Mouse (Mus musculus): ENCODE data around the gene Sp140. TPM values are rescaled to one million over a fixed set of nuclear protein-coding genes. Genes with fewer than 3 reads are reported as not detected.
A peak's percentile ranks its signal among the peaks of the same experiment; 100 is the strongest.
"Not testable (repeated sequence)": the region's sequence is repeated elsewhere in the genome, so short reads cannot be mapped to it uniquely, and the experiment has no call there.

Sp140 gene
- polyA plus RNA-seq (2015; fragmentation: Nextera tagmentation; extraction: Ambion mirVana), result 1.1 and 1.8 TPM in 2 replicates

DNA sequence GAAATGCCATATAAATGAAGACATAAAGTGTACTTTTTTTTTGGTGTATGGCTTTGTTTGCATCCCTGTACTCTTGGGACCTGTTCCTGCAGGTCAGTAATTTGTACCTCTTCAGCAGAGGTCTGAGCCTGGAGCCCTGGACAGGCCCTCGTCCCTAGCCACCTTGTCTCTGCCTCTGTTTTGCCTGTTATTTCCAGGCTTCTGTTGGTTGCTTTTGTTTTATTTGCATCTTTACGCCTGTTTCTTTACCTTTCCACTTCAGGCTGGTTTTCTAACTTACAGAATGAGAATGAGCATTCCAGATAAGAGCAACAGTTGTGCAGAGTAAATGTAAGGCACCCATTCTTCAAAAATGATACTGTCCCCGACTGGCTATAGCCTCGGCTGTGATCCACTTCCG lies at the start of gene Sp140:
Gene Sp140 (plus strand): TSS at position 301 of the 400 bp plus-strand sequence.
- WGBS, result no CpG with 5 or more reads among the region's 5 CpGs
- H3K36me3 ChIP-seq (ENCODE audit: control insufficient read depth, insufficient read depth, low read length), result not testable (repeated sequence)

GRCm38 (mm10) chr1:85555261-85555660 lies 44.9 kb upstream of the Sp140 start:
- not testable (repeated sequence) for H3K9me3 ChIP-seq (ENCODE audit: control insufficient read depth, low read length); H3K4me3 ChIP-seq (ENCODE audit: low read depth, low read length); H3K36me3 ChIP-seq (ENCODE audit: control insufficient read depth, insufficient read depth, low read length); H3K4me2 ChIP-seq (replicated peaks; ENCODE audit: low read depth); H3K9ac ChIP-seq (ENCODE audit: low read length); ATAC-seq (ENCODE audit: low FRiP score, low TSS enrichment); DNase-seq (ENCODE audit: low spot score); H3K27me3 ChIP-seq (ENCODE audit: control insufficient read depth, insufficient read depth, low read length); H3K4me1 ChIP-seq (replicated peaks; ENCODE audit: control insufficient read depth, insufficient read depth); H3K27ac ChIP-seq (replicated peaks)
- WGBS, result 82% methylated on average over 4 of the region's 4 CpGs

More for the DNA sequence above, at the start of gene Sp140:
- H3K27me3 ChIP-seq (ENCODE audit: control insufficient read depth, insufficient read depth, low read length); H3K9me3 ChIP-seq (ENCODE audit: control insufficient read depth, low read length); DNase-seq (ENCODE audit: low spot score); H3K9ac ChIP-seq (ENCODE audit: low read length); ATAC-seq (ENCODE audit: low FRiP score, low TSS enrichment); H3K4me2 ChIP-seq (replicated peaks; ENCODE audit: low read depth); H3K4me1 ChIP-seq (replicated peaks; ENCODE audit: control insufficient read depth, insufficient read depth); H3K4me3 ChIP-seq (ENCODE audit: low read depth, low read length); H3K27ac ChIP-seq (replicated peaks): not testable (repeated sequence)

- not testable (repeated sequence) for H3K27me3 ChIP-seq (ENCODE audit: control insufficient read depth, insufficient read depth, low read length); H3K4me2 ChIP-seq (replicated peaks; ENCODE audit: low read depth); DNase-seq (ENCODE audit: low spot score); H3K4me3 ChIP-seq (ENCODE audit: low read depth, low read length); ATAC-seq (ENCODE audit: low FRiP score, low TSS enrichment); H3K27ac ChIP-seq (replicated peaks); H3K36me3 ChIP-seq (ENCODE audit: control insufficient read depth, insufficient read depth, low read length); H3K4me1 ChIP-seq (replicated peaks; ENCODE audit: control insufficient read depth, insufficient read depth); H3K9ac ChIP-seq (ENCODE audit: low read length); H3K9me3 ChIP-seq (ENCODE audit: control insufficient read depth, low read length)
- WGBS, result 68% methylated on average over 4 of the region's 4 CpGs
Observed at GRCm38 (mm10) chr1:85573554-85573953, 26.6 kb upstream of the Sp140 start.

DNA sequence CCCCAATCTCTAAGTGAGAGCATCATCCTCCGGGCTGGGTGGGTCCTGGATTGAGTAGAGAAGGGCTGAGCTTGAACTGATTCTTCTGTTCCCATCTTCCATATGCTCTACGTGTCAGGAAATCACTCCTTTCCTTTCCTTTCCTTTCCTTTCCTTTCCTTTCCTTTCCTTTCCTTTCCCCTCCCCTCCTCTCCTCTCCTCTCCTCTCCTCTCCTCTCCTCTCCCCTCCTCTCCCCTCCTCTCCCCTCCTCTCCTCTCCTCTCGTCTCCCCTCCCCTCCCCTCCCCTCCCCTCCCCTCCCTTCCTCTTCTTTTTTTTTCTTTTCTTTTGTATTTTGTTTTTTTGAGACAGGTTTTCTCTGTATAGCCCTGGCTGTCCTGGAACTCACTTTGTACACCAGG lies 24.8 kb upstream of the Sp140 start, which contains the start of gene G530012D18Rik:
Gene G530012D18Rik (plus strand): TSS at position 301 of the 400 bp plus-strand sequence.
- WGBS, result 70% methylated on average over 1 of the region's 3 CpGs
- not testable (repeated sequence) for ATAC-seq (ENCODE audit: low FRiP score, low TSS enrichment)

GRCm38 (mm10) chr1:85578372-85579010 lies 21.7 kb upstream of the Sp140 start:
- not testable (repeated sequence) for DNase-seq (ENCODE audit: low spot score); H3K36me3 ChIP-seq (ENCODE audit: control insufficient read depth, insufficient read depth, low read length); H3K4me1 ChIP-seq (replicated peaks; ENCODE audit: control insufficient read depth, insufficient read depth); H3K4me2 ChIP-seq (replicated peaks; ENCODE audit: low read depth); H3K27ac ChIP-seq (replicated peaks); H3K9me3 ChIP-seq (ENCODE audit: control insufficient read depth, low read length); H3K27me3 ChIP-seq (ENCODE audit: control insufficient read depth, insufficient read depth, low read length); ATAC-seq (ENCODE audit: low FRiP score, low TSS enrichment); H3K9ac ChIP-seq (ENCODE audit: low read length); H3K4me3 ChIP-seq (ENCODE audit: low read depth, low read length)
- WGBS, result 49% methylated on average over 2 of the region's 3 CpGs

More for the DNA sequence above, 24.8 kb upstream of the Sp140 start, which contains the start of gene G530012D18Rik:
- not testable (repeated sequence) for H3K4me1 ChIP-seq (replicated peaks; ENCODE audit: control insufficient read depth, insufficient read depth); H3K27ac ChIP-seq (replicated peaks); H3K4me3 ChIP-seq (ENCODE audit: low read depth, low read length); H3K9me3 ChIP-seq (ENCODE audit: control insufficient read depth, low read length); DNase-seq (ENCODE audit: low spot score); H3K36me3 ChIP-seq (ENCODE audit: control insufficient read depth, insufficient read depth, low read length); H3K9ac ChIP-seq (ENCODE audit: low read length); H3K4me2 ChIP-seq (replicated peaks; ENCODE audit: low read depth); H3K27me3 ChIP-seq (ENCODE audit: control insufficient read depth, insufficient read depth, low read length)

DNA sequence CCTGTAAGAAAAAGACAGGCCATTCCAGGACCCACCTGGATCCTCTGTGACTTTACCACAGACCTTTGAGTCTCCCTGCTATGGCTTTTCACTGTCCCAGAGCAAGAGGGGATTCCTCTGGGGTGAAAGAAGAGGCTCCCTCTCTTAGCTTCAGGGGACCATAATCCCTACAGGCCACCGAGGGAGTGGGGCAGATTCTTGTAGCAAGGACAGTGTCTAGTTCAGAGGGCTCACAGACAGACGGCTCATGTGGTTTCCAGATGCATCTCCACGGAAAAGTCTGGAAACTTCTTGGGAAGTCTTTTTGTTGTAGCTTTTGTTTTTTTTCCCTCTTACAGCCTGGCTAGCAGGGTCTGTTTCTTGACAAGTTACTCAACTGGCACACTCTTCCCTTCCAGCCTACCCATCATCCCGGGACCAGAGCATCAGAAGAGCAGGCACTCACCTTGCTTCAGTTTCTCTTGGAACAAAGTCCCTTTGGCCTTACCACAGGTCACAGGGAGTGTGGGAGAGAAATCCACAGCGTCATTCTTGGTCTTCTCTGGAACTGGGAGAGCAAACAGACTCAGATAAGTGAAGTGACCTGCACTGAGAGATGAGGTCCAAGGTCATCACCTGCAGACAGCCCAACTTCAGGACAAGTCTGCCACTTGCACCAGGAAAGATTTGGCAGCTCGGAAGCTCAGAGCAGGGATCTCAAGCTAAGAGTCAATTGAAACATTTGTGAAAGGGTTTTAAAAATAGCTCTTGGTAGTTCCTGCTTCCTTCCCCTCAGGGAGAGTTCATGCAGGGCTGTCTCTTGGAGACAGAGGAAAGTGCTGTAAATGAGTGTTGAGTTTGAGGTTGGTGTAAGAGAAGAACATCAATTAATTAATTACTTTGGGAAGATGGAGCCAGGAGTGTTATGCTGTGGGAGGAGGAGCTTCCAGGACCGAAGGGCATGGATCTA lies 20.7 kb upstream of the Sp140 start:
- peak; percentile 57 for ATAC-seq (ENCODE audit: low FRiP score, low TSS enrichment)
- not testable (repeated sequence) for H3K4me3 ChIP-seq (ENCODE audit: low read depth, low read length); H3K36me3 ChIP-seq (ENCODE audit: control insufficient read depth, insufficient read depth, low read length); H3K9me3 ChIP-seq (ENCODE audit: control insufficient read depth, low read length); H3K27me3 ChIP-seq (ENCODE audit: control insufficient read depth, insufficient read depth, low read length); H3K9ac ChIP-seq (ENCODE audit: low read length); H3K4me2 ChIP-seq (replicated peaks; ENCODE audit: low read depth); H3K4me1 ChIP-seq (replicated peaks; ENCODE audit: control insufficient read depth, insufficient read depth); DNase-seq (ENCODE audit: low spot score); H3K27ac ChIP-seq (replicated peaks)
- WGBS, result 57% methylated on average over 6 of the region's 7 CpGs

- 81% methylated on average over 2 of the region's 4 CpGs for WGBS
- ATAC-seq (ENCODE audit: low FRiP score, low TSS enrichment), result peak; percentile 68
- H3K4me2 ChIP-seq (replicated peaks; ENCODE audit: low read depth); H3K27me3 ChIP-seq (ENCODE audit: control insufficient read depth, insufficient read depth, low read length); H3K9me3 ChIP-seq (ENCODE audit: control insufficient read depth, low read length); H3K4me3 ChIP-seq (ENCODE audit: low read depth, low read length); H3K36me3 ChIP-seq (ENCODE audit: control insufficient read depth, insufficient read depth, low read length); DNase-seq (ENCODE audit: low spot score); H3K9ac ChIP-seq (ENCODE audit: low read length); H3K4me1 ChIP-seq (replicated peaks; ENCODE audit: control insufficient read depth, insufficient read depth); H3K27ac ChIP-seq (replicated peaks): not testable (repeated sequence)
Observed at GRCm38 (mm10) chr1:85580148-85580534, 20.0 kb upstream of the Sp140 start.

DNA sequence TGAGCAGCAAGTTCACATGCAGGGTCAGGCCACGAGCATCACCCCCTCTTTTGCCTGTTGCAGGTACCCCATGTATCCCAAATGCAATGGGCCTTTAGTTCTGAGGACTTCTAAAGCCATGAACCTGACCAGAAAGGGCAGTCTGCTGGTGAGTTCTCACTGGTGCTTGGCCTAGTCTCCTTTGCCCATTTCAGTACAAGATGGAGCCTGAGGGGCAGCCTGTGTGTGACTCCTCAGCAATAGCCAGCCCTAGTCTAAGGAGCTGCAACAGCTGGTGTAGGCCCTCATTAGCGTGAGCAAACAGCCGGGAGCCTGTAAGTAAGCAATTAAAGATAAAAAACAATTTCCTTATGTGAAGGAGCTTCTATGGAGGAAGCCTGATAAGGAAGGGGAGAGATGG lies 19.6 kb upstream of the Sp140 start:
- H3K36me3 ChIP-seq (ENCODE audit: control insufficient read depth, insufficient read depth, low read length); H3K4me2 ChIP-seq (replicated peaks; ENCODE audit: low read depth); H3K27ac ChIP-seq (replicated peaks); H3K9ac ChIP-seq (ENCODE audit: low read length); H3K9me3 ChIP-seq (ENCODE audit: control insufficient read depth, low read length); H3K4me3 ChIP-seq (ENCODE audit: low read depth, low read length); H3K4me1 ChIP-seq (replicated peaks; ENCODE audit: control insufficient read depth, insufficient read depth); H3K27me3 ChIP-seq (ENCODE audit: control insufficient read depth, insufficient read depth, low read length); ATAC-seq (ENCODE audit: low FRiP score, low TSS enrichment); DNase-seq (ENCODE audit: low spot score): not testable (repeated sequence)
- 67% methylated on average over 3 of the region's 3 CpGs for WGBS
